ENCODE assay signal across 11 mouse cellular contexts in genomic region chr4:119865827-119866455, GRCm38 (mm10).
A peak's percentile ranks its signal among the peaks of the same experiment; 100 is the strongest.
DNase-seq lines count a peak whose midpoint lies in the region; ATAC-seq and TF ChIP-seq lines count a peak whose summit lies in the region.
"Had no signal": no experiment of that assay in that cellular context is flagged by ENCODE, and none has a peak within 500 bp of the region (broad histone marks: within the 10 kb centered on the region; RNA-seq: fewer than 3 reads in every experiment).

No protein-coding gene starts in this region.

- no peak for TF ChIP-seq POLR2A in kidney, adult 2 months (IDR thresholded peaks at IDR 0.05; ENCODE audit: low read depth, low read length)

- H3K4me1 ChIP-seq in kidney, adult 2 months (ENCODE audit: control insufficient read depth, insufficient read depth, low read length) = no peaks in the 10 kb centered on the region
- H3K4me1 ChIP-seq: forebrain, embryonic 10.5 days had no signal

- WGBS in kidney, adult 2 months = 41% methylated on average over 3 of the region's 3 CpGs

- no peaks in the 10 kb centered on the region for H3K36me3 ChIP-seq in kidney, adult 2 months (ENCODE audit: control insufficient read depth, insufficient read depth, low read length)
- H3K36me3 ChIP-seq: forebrain, embryonic 10.5 days; hindbrain, embryonic 12.5 days had no signal

- no peaks in the 10 kb centered on the region for H3K27me3 ChIP-seq in kidney, adult 2 months (replicated peaks; ENCODE audit: control insufficient read depth, insufficient read depth, low read length)
- H3K27me3 ChIP-seq: hindbrain, embryonic 12.5 days had no signal

- H3K27ac ChIP-seq in kidney, adult 2 months (ENCODE audit: insufficient read depth, low read depth, low read length) = no peak overlapping the region
- H3K27ac ChIP-seq: forebrain, embryonic 10.5 days; hindbrain, embryonic 12.5 days had no signal

- ATAC-seq in erythroblast, adult 5-6 weeks (replicated peaks; ENCODE audit: low FRiP score, poor library complexity, severe bottlenecking) = no peak
- ATAC-seq in frontal cortex, adult (ENCODE audit: low TSS enrichment) = no peak

- TF ChIP-seq CTCF in kidney, adult 2 months (conservative IDR thresholded peaks at IDR 0.05; ENCODE audit: insufficient read depth, insufficient read length, low read depth, low read length) = no peak

- DNase-seq in kidney, adult 2 months = peak; percentile 10
- DNase-seq in kidney, adult 8-10 months = no peak
- peak; percentile 60 for DNase-seq in adipocyte (ENCODE audit: low spot score)
- DNase-seq in gastrocnemius, postnatal 10 days = peak; percentile 10
- peak; percentile 46 for DNase-seq in lung, postnatal 10 days
- DNase-seq: cerebellum, adult 9-10 months; right cerebral cortex, postnatal 25 days had no signal

- no peak overlapping the region for H3K4me3 ChIP-seq in kidney, adult 2 months (ENCODE audit: insufficient read depth, low read depth, low read length)
- H3K4me3 ChIP-seq: forebrain, embryonic 10.5 days; hindbrain, embryonic 12.5 days had no signal

Comparison
In these comparisons a context has a peak if more than half of its experiments do, and no peak if none do; other contexts are left out.
1. DNase-seq: peak in kidney, adult 2 months (single experiment), adipocyte (single experiment), gastrocnemius, postnatal 10 days (single experiment) and lung, postnatal 10 days (single experiment); none in kidney, adult 8-10 months (0 of 2).